Mouse (Mus musculus) layer of hippocampus, adult 9-10 months (tissue): ENCODE measurements around the gene Fam189a1.
A peak's percentile ranks its signal among the peaks of the same experiment; 100 is the strongest.

Experiments
- DNase-seq: peaks from one replicate; pipeline ENCODE4 v3.0.0; 2022; ENCODE audit warnings: low spot score

Gene Fam189a1

DNA sequence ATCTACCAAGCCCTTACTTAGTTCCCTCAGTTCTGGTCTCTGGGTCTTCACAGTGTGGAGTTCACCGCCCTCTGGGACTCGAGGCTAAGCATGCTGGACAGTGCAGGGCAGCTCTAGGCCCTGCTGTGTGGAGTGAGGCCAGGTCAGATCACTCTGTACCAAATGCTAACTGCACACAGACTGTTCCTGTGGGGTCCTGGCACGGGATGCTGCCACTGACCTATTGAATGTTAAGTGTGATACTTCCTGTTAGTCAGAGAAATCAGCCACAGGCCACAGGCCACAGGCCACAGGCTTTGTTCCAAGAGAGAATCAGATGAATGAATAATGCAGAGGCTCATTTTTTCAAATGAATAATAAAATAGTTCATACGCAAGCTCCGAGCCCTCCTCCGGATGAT is 112.1 kb downstream of the Fam189a1 start:
- DNase-seq = no peak

DNA sequence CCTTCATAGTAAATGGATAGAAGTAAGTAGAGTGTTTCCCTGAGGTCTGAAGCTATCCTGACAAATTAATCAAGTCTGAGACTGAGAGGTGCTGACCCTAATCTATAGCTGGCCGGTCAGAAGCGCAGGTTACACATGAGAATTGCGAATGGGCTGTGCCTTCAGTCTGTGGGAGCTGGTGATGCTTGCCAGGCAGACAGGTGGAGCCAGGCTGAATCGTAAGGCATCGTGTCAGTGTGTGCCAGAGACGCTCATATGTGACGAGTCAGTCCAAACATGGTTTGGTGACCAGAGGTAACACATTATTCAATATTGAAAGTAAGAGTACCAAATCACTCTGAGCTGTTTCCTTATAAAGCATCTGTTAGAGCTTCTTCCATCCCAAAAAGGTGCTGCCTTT is 115.3 kb downstream of the Fam189a1 start:
- no peak for DNase-seq

DNA sequence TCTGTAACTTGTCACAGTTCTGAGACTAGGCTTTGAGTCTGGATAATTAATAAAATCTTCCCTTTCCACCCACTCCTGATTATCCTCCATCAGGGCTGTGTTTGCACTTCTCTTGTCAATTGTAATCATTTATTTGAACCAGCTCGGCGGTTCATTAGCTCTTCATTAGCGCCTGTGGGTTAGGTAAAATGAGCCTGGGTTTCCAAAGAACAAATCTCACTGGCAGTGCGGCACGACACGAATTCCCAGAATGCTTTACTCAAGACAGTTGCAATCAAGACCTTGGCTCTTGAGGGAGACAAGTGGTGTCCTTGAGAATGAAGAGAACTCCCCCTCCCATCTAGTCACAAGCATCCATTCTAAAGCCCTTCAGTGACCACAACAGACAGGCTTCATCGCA is 124.6 kb downstream of the Fam189a1 start:
- no peak for DNase-seq

DNA sequence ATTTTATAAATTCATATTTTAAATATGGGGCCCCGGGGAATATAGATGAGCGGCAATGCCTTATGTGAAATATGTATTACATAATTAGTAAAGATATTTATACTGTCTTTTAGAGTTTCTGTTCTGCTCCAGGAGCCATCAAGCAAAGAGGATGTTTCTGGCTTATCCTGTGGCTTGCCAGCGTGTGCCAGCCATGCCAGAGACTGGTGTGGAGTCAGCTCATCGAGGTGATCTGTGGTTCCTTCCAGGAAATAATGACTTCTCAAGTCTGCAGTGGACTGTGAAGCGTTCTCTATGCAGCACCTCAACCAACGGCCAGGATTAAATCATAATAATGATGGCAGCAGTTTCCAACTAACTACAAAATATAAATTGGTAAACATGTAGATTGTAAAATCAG is 125.2 kb downstream of the Fam189a1 start:
- DNase-seq = no peak

DNA sequence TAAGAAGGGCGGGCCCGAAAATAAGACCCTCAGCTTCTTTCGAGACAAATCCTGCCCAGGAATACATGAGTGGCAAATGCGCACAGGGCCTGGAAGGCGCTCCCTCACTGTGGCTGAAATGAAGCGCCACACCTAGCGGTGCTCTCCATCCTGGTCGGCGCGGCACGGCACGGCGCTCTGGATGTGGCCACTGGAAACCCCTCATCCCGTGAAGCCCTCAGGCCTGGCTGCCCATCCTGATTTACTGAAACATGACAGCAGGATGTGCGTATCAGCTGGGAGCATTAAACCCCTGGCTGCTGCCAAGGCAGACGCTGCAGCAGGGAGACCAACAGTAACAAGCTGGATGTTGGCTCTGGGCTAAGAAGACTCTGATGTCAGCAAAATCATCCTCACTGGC is 126.4 kb downstream of the Fam189a1 start:
- no peak for DNase-seq

DNA sequence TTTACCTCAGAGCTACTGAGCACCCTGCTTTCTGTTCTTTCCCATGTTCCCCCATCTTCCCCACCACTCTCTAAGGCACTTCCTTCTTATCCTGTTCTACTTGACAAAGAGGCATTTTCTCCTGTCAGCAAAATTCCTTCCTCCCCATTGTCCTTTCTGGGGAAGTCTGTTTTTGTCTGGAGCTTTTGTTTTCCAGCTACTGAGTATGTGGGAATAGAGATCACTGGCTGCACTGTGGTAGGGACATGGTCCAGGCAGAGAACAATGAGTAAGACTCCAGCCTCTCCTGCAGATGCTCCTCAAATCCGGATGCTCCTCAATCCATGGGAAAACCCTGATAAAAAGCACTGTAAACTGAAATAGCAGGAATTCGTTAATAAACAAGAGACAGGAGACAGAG is 135.1 kb downstream of the Fam189a1 start:
- DNase-seq = no peak

DNA sequence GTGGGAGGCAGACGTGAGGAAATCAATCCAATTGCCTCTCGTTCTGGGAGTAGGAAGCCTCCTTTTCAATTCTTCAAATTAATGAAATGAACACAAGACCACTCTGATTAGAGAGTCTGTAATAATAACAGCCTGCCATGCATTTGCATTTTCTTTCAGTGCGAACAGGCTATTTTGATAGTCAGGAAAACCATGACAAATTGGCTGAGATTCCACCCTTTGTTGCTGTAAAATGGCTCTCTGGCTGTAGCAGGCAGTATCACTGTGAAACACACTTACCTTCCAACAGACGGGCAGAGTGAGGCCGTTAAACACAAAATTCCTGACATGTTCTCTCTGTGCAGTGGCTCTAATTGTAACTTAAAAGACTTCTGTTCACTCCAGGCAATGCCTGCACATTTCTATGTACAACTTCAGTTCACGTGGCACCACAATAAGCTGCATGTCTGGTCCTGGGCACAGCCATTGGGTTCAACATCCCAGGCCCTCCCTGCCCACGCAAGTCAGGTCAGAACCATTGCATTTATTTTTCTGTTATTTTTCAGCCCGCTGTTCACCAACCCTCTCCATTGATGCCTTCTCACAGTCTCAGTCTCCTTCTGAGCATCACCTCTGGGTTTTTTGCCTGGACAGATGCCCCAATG is 138.2 kb downstream of the Fam189a1 start:
- no peak for DNase-seq

DNA sequence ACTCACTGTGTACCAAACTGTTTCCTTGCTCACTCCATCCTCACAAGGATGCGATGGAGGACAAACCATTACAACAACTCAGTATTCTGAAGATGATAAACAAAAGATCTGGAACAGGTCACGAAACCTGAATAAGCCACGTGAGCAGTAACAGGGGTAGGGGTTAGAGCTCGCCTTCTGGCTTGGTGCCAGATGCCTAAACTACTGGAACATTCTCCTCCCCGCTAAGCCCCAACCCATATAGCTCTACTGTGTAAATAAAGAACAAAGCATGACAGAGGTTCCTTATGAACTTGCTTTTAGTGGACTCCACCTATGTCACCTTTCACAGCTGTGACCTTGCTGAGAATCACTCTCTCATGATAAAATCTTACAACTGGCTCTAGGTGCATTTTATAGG is 139.0 kb downstream of the Fam189a1 start:
- DNase-seq = no peak

DNA sequence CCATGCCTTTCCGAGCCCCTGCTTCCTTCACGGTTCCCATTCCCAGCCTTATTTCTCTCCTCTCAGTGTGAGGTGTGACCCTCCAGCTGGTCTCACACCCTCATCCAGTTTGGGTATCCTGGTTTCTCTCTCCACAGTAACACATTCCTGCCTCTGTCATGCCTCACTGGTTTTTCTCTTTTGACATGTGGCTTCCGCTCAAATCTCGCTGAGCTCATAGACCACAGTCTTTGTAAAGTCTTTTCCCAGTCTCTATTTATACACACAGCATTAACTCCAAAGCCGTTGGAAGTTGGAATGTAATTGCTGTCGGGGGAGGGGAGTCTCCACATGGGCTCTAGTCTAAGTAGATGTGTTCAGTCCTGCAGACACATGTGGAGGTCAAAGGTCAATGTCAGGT is 145.2 kb downstream of the Fam189a1 start:
- DNase-seq = no peak

DNA sequence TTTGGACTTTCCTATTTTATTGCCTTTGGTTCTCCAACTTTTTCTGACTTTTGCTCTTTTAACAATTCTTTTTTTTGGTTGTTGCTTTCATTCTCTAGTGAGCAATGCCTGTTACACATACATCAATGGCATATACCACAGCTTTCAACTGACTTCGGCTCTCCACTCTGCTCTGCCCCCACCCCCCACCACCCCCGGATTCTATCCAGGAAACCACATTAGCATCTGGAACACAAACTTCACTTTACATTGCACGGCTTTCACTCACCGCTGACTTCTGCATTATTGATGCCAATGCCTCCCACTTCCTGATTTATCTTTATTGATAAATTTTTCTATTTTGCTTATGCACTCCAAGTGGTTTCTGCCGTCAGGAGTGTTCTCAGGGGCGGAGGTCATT is 146.1 kb downstream of the Fam189a1 start:
- DNase-seq = no peak

DNA sequence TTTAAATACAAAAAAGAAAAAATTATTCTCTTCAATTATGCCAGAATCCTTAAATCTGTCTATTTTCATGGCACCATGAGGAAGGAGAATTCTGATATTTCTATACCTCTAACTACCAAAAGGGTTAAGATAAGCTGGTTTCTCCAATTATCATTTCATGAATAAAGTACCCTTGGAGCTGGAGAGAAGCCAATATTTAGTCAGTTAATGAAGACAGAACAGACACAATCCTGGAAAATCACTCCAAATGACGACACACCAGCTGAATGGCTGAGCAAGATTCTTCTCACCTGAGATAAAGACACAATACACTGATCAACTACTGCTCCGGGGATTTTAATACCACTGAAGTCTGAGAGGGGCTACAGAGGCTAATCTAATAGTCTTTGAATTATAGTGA is 150.6 kb downstream of the Fam189a1 start:
- no peak for DNase-seq

DNA sequence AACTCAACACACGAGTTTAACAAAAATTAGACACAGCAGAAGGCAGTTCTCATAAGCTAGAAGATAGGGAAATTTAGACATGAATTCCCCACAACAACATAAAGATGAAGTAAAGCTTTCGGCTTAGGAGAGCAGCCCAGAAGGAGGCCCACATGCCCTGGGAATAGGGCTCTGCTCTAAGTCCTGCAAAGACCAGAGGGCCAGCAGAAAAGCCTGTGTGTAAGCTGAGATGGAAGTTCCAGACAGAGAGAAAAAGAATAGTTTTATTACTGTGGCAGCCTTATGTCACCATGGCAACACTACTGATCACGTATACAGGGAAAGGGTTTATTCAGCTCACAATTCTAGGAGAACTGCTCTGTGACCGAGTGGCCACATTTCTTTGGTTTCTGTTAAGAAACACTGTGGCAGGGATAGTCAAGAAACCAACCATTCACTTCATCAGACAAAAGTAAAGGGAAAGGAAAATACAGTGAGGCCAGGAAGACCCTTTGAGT is 156.6 kb downstream of the Fam189a1 start:
- no peak for DNase-seq

DNA sequence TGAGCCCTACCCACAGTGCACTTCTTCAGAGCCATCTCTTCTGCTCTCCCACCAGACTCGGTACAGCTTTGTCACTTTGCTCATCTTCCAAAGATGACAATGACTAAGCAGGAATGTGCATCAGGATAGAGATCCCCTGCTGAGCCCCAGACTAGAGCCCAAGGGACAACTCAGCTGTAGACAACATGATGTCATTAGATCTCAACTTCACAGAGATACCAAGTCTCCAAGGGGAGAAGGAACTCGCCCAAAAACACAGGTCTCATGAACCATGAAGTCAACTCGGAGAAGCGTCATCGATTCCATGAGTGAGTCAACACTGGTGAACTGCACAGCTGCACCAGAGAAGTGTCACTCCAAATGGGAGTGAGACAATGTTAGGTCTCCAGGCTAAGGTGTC is 158.6 kb downstream of the Fam189a1 start:
- DNase-seq = no peak

DNA sequence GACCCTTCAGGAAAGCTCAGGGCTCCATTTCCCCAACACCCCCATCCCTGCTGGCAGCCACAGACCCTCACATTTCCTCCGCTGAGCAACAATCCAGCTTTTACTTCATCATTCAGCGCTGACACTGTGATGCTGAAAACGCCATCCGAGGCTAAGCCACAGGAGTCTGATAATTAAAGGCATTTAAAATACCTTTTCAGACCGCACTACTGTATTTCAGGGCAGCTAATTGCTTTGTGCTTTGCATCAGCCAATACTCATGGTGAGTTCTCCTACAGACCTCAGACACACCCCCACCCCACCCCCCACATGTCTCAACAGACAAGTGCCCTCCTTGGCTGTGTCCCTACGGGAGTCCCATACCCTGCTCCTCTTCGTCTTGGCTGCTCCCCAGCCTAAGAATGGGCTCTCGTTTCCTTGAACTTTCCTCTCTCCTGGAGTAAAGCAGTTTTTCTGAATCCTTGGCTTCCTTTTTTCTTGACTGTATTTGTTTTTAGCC is 160.4 kb downstream of the Fam189a1 start:
- DNase-seq = no peak

DNA sequence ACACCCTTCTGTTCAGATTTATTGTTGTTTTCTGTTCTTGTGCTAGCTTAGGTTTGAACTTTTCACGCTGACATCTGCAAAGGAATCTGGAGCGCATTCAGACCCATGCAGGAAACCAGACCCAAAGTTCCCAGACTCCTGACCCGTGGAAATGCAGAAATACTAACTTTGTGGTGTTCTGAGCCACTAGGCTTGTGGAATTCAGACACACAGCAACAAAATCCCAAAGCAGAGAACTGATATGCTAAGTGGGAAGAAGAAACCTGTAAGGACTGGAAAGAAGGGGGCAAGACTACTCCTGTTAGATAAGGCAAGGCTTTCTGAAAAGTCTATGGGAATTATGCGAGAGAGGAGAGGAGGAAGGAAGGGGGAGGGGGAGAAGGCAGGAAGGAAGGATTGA is 167.0 kb downstream of the Fam189a1 start:
- DNase-seq = no peak

DNA sequence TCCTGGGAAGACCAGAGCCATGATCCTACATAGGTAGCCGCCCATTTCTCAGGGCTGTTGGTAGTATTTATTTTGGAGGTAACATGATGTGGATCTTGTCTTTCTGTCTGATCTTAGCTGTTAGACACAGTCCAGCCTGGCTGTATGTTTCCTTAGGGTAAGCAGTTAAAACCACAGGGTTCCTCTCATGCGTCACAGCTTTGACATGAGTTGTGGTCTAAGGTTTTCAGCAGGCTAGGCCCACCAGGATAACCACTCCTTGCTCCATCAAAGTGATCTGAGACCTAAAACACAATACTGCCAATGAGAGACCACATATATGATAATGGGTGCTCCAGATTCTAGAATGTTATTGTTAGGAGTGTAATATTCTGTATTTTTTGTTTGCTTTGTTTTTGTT is 168.4 kb downstream of the Fam189a1 start:
- no peak for DNase-seq

DNA sequence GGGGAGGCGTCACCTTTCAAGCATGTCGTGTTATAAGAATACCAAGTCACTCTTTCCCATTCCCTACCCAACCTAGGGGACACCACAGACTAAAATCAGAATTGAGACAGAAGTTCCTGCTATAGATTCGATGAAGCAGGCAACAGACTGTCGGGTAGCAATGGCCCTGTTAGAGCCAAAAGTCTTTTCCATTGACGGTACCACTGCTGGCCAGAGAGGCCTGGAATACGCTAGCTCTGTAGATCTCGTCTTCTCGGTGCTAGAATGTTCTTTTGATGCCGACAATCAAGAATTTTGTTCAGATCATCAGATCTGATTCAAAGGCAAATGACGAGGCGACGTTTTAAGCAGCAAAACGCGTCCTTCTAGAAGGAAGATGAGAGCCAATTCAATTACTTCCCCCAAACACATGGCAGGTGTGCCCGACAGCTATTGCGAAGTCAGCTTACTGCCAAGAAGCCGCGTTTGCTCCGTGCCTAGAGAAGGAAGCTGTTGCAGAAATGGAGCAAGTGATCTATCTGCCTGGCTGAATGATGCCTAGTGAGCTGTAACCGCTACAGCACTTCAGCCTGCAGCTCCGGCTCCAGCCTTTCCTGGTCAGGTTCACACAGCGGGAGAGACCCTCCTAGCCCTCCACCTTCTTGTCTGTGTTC is 171.8 kb downstream of the Fam189a1 start:
- peak; percentile 35 for DNase-seq

DNA sequence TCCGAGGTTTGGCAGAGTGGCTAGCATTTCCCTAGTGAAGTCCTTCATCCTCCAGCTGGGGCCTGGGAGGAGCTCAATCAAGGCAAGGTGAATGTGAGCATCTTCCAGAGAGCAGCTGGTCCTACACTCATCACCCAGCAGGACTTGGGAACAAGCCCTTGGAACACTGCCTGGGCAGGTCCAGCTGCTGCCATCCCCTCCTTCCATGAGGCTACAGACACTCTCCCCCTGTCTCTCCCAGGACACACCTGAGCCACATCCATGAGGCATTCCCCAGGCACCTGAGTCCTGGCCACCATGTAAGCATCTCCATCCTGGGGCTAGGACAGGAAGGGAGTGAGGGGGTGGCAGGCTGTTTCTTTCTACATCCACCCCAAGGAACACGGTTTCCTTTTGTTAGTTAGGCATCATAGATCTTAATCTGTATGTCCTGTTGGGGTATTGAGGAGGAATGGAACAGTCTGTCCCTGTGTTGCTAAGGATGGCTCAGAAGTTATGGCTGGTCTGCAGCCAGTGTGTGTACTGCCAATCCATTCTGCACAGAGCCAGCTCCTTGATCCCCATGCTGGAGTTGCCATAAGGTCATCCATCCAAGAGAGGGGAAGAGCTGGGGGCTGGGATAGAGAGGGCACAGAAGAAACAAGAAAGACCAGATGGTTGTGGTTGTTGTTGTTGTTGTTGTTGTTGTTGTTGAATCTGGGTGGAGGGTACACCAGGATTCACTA is 174.7 kb downstream of the Fam189a1 start:
- DNase-seq = no peak

DNA sequence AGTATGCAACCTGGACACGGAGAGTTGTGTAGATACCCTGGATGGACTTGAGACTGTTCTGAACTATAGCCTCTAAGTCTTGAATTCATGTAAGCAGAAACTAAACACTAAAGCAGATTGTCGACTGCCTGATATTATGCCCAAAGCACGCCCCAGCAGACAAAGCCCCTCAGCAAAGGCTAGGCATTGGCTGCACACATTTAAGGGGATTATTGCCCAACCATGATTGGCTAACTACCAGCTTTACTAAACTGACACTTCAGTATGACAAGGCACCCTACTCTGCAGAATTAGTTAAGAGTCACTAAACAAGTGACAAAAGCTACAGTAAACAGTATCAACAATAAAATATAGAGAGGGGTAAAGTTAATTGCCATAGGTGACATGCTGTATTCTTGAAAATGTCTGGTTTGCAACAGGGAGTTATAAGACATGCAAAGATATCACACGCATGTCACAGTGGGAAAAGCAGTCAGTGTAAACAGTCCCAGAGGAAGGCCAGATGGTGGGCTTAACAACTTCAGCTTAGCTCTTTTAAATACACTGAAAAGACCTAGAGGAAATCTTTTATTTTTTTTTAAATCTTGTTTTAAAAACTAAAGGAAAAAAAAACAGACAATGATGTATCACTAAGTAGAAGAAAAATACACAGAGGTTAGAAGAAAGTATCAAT is 182.6 kb downstream of the Fam189a1 start:
- no peak for DNase-seq

DNA sequence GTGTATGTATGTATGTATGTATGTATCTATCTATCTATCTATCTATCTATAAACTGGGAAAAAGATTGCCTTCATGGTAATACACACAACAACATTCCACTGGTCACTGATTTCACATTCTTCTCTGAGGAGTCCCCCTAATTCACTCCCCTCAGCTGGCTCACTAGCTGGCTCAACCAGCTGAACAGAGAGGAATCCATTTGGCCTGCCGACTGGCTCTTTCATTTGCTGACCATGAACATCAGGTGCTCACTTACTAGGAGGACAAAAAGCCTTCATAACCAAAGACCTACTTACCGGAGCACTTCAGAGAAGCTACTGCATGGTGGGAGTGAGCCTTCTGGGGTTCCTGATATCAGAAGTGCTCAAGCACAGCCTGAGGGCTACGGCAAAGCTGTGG is 194.2 kb downstream of the Fam189a1 start:
- DNase-seq = no peak

DNA sequence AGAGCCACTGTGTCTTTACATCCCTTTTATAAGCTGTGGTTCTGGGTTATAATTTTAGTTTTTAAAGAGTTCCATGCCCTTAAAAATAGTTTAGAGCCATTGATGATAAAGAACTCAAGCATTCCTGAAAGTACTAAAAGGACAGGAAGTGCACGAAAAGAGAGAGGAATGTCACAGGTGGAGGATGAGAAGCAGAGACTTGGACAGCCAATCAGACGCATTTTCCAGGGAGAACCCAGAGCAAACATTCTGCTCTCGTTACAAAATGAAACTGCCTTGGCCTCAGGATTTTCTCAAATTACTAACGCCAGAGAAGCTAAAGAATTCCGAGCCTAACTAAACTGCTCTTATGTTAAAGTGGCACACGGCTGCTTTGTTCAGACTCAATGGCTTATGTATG is 197.3 kb downstream of the Fam189a1 start:
- no peak for DNase-seq

DNA sequence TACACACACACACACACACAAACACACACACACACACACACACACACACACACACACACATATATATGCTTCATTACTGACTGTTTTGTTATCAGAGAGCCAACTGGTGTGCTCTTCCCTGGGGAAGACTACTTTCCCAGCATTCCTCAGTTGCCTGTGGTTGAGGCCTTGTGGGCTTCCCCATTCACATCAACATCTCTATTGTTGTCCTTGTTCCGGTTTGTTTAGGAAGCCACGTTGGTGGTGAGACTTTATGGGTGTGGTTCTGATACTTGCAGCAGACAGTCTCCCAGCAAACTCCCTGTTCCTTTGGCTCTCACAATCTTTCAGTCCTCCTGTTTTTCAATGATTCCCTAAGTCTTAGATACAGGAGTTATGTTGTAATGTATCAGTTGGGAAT is 204.2 kb downstream of the Fam189a1 start:
- no peak for DNase-seq

DNA sequence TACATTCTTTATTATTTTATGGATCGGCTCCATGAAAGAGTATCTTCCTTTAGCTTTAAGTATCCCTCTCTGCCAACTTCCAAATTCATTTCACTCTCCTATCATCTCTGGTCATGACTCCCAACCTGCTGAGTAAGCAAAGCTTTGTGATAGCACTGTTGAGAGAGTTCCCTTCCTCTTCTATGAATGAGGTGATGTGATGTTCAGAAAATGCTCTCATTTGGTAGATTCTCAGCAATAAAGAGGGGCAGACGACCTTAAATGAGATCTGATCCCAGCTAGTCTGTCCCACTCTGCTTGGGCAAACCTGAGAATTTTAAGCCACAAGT is 205.6 kb downstream of the Fam189a1 start:
- no peak for DNase-seq
